Mouse (Mus musculus) midbrain, embryonic 15.5 days (tissue): ENCODE measurements at regions not wholly inside any gene's neighbourhood (a gene's known extent, or its start where the extent isn't known, plus 50 kb on each side); places are given as distances from the start of the nearest gene placed in this dataset.

Experiments
- ATAC-seq: fragments of 200-750 bp; cut with Nextera tagmentation; replicated peaks from 2 replicates; pipeline ENCODE4 v1.8.0; 2017; ENCODE audit warnings: moderate TSS enrichment
- H3K27ac ChIP-seq: fragments of 300-500 bp; sonication (generic); 2 replicates; pipeline ENCODE4 v1.5.1; 2015; ENCODE audit warnings: mild to moderate bottlenecking, inconsistent platforms
- H3K27me3 ChIP-seq: fragments of 300-500 bp; sonication (generic); replicated peaks from 2 replicates; pipeline ENCODE4 v1.6.1; 2015; ENCODE audit warnings: inconsistent platforms
- H3K36me3 ChIP-seq: fragments of 300-500 bp; sonication (generic); replicated peaks from 2 replicates; pipeline ENCODE4 v1.6.1; 2015; ENCODE audit warnings: inconsistent platforms
- H3K4me1 ChIP-seq: fragments of 300-500 bp; sonication (generic); 2 replicates; pipeline ENCODE4 v1.6.1; 2015; ENCODE audit warnings: inconsistent platforms
- H3K4me2 ChIP-seq: fragments of 300-500 bp; sonication (generic); 2 replicates; pipeline ENCODE4 v1.6.1; 2015; ENCODE audit warnings: inconsistent platforms, mild to moderate bottlenecking, moderate library complexity
- H3K4me3 ChIP-seq: fragments of 300-500 bp; sonication (generic); 2 replicates; pipeline ENCODE4 v1.5.1; 2015; ENCODE audit warnings: mild to moderate bottlenecking, inconsistent platforms
- H3K9ac ChIP-seq: fragments of 300-500 bp; sonication (generic); 2 replicates; pipeline ENCODE4 v1.6.1; 2015; ENCODE audit warnings: mild to moderate bottlenecking, inconsistent platforms
- H3K9me3 ChIP-seq: fragments of 300-500 bp; sonication (generic); 2 replicates; pipeline ENCODE4 v1.6.1; 2016; ENCODE audit warnings: inconsistent platforms
- WGBS: fragments of 180-500 bp; shearing (Covaris S2); methylation state at CpG from one replicate; pipeline ENCODE4 v1.1.7; 2015; ENCODE audit warnings: mixed read lengths; 5-methylcytosine and 5-hydroxymethylcytosine counted together

DNA sequence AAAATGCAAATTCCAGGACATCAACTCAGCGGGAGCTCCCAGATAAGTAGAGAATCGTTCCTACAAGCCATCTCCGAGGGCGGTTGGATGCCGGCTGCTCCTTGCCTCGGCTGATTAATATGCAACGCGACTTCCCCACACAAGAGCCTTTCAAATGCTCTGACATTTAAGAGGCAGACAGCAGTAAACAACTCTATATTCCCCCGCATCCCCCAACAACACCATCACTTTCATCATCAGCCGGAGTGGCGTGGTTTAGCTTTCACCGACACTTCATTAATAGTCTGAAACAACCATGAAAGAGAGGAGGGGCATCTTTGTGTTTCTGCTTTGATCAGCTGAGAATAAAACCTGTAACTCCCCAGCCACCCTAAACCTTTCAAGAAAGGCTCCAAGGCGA, 53.7 kb upstream of the Rxfp2 start:
- Histone ChIP-seq H3K9ac (no peak overlapping the region), H3K4me3 (no peak overlapping the region), H3K9me3 (no peaks in the 10 kb centered on the region), H3K27ac (peak overlapping the region; percentile 60), H3K4me1 (peaks cover 8% of the 10 kb centered on the region; the same call in 1 of the 2 replicates), H3K4me2 (peak overlapping the region; percentile 24), H3K36me3 (no peaks in the 10 kb centered on the region), H3K27me3 (no peaks in the 10 kb centered on the region)
- 8% methylated on average over 13 of the region's 13 CpGs for WGBS
- peak; percentile 88 for ATAC-seq
